Mouse (Mus musculus): ENCODE data around the gene 2010300C02Rik.

DNA sequence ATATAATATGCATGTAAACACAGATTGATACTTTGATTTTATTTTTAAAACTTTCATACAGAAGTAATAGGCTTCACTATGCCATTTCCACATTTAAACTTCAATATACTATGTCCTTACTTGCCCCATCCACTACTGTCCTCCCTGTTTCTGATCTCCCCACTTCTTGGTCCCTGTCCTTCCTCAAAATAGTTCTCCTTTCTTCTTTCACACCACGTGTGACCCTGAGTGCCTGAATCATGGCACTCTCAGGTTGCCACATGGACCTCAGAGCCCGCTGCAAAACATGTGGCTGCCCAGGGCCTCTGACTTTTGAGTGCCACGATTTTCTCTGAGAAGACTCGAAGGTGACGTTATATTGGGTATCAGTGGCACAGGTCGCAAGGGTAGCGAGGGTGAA lies 15.0 kb upstream of the 2010300C02Rik start:
- TF ChIP-seq EP300 (IDR thresholded peaks at IDR 0.05), result no peak
- TF ChIP-seq CTCF (IDR thresholded peaks at IDR 0.05), result no peak
